Mouse (Mus musculus) left cerebral cortex, adult 11 months (tissue): ENCODE results near the gene Defa22.
"Not testable (repeated sequence)": the region's sequence is repeated elsewhere in the genome, so short reads cannot be mapped to it uniquely, and the experiment has no call there.

ENCODE experiments used
- DNase-seq: peaks from one replicate; pipeline ENCODE4 v3.0.0; 2022; ENCODE audit warnings: low spot score

The Defa22 gene

GRCm38 (mm10) chr8:21161977-21162376 lies at the start of gene Defa22:
Defa22 (plus strand) TSS chr8:21162277.
- DNase-seq = not testable (repeated sequence)

- DNase-seq = not testable (repeated sequence)
Observed at GRCm38 (mm10) chr8:21134342-21134741, 27.7 kb upstream of the Defa22 start, which contains the start of gene Defa30. Defa30 (plus strand) TSS chr8:21134642.

- not testable (repeated sequence) for DNase-seq
Observed at GRCm38 (mm10) chr8:21191314-21191713, 29.2 kb downstream of the Defa22 start, which contains the start of gene Defa31. Defa31 (plus strand) TSS chr8:21191614.

- DNase-seq = not testable (repeated sequence)
Observed at GRCm38 (mm10) chr8:21201261-21201660, 39.2 kb downstream of the Defa22 start, which contains the start of gene Gm15293. Gm15293 (plus strand) TSS chr8:21201561.
